Mouse (Mus musculus) MEL (cell line): ENCODE measurements around the gene Shf. TPM values are rescaled to one million over a fixed set of nuclear protein-coding genes. Genes with fewer than 3 reads are reported as not detected.

Experiments used
- DNase-seq: peaks from one replicate; pipeline ENCODE4 v3.0.0; 2011; ENCODE audit warnings: low read depth, low spot score
- H3K27ac ChIP-seq: 2 replicates; pipeline ENCODE4 v1.5.1; 2012; ENCODE audit warnings: low read depth, mild to moderate bottlenecking, control low read depth, low read length, moderate library complexity; ENCODE audit not compliant: control insufficient read depth
- H3K27me3 ChIP-seq, 2 experiments: fragments of 150-350 bp in 1 of 2; sonication (generic) in 1 of 2; 2 replicates each; pipeline ENCODE4 v1.6.1; 2012; ENCODE audit warnings: low read length in 2 of 2, mild to moderate bottlenecking in 2 of 2, improper control_type of control experiment in 1 of 2, moderate library complexity in 1 of 2; ENCODE audit not compliant: insufficient read depth in 2 of 2, control insufficient read depth in 1 of 2
- H3K36me3 ChIP-seq, 2 experiments: 2 replicates each; pipeline ENCODE4 v1.6.1; 2012 to 2014; ENCODE audit warnings: low read length in 2 of 2, improper control_type of control experiment in 1 of 2, inconsistent platforms in 1 of 2, mild to moderate bottlenecking in 1 of 2; ENCODE audit not compliant: insufficient read depth in 2 of 2, control insufficient read depth in 1 of 2
- H3K4me1 ChIP-seq, 2 experiments: fragments of 150-350 bp in 1 of 2; sonication (generic) in 1 of 2; 2 replicates each; pipeline ENCODE4 v1.6.1; 2012; ENCODE audit warnings: low read length in 2 of 2, improper control_type of control experiment in 1 of 2, mild to moderate bottlenecking in 1 of 2; ENCODE audit not compliant: insufficient read depth in 2 of 2, control insufficient read depth in 1 of 2
- H3K4me3 ChIP-seq, 2 experiments: fragments of 150-350 bp in 1 of 2; sonication (generic) in 1 of 2; 2 replicates each; pipeline ENCODE4 v1.5.1; 2012; ENCODE audit warnings: low read depth in 2 of 2, low read length in 2 of 2, mild to moderate bottlenecking in 2 of 2, moderate library complexity in 2 of 2, control low read depth in 1 of 2, improper control_type of control experiment in 1 of 2; ENCODE audit not compliant: control insufficient read depth in 1 of 2, insufficient read depth in 1 of 2
- H3K79me2 ChIP-seq: 2 replicates; pipeline ENCODE4 v1.6.1; 2012; ENCODE audit warnings: mild to moderate bottlenecking, low read length, moderate library complexity; ENCODE audit not compliant: control insufficient read depth, poor library complexity, insufficient read depth
- H3K9ac ChIP-seq: 2 replicates; pipeline ENCODE4 v1.6.1; 2012; ENCODE audit warnings: low read depth, mild to moderate bottlenecking, control low read depth, low read length, moderate library complexity; ENCODE audit not compliant: control insufficient read depth, poor library complexity, severe bottlenecking
- H3K9me3 ChIP-seq: fragments of 150-350 bp; sonication (generic); replicated peaks from 2 replicates; pipeline ENCODE4 v1.6.1; 2012; ENCODE audit warnings: mild to moderate bottlenecking, low read length, improper control_type of control experiment, moderate library complexity; ENCODE audit not compliant: insufficient read depth
- CHD1 ChIP-seq: IDR thresholded peaks from 2 replicates; pipeline ENCODE4 v1.6.1; 2012; ENCODE audit warnings: low read depth, mild to moderate bottlenecking, inconsistent platforms, low read length, improper control_type of control experiment
- CTCF ChIP-seq, 3 experiments: IDR thresholded peaks in 2 of 3; conservative IDR thresholded peaks in 1 of 3; 2 replicates each; pipeline ENCODE4 v1.5.1; 2011 to 2012; ENCODE audit warnings: low read length in 3 of 3, low read depth in 2 of 3, mild to moderate bottlenecking in 2 of 3, improper control_type of control experiment in 1 of 3, inconsistent platforms in 1 of 3, mixed read lengths in 1 of 3, moderate library complexity in 1 of 3; ENCODE audit not compliant: control insufficient read depth in 1 of 3, insufficient read depth in 1 of 3, poor library complexity in 1 of 3, severe bottlenecking in 1 of 3
- GABPA ChIP-seq: IDR thresholded peaks from 2 replicates; pipeline ENCODE4 v1.6.1; 2012; ENCODE audit warnings: low read depth, mild to moderate bottlenecking, inconsistent platforms, low read length, improper control_type of control experiment, moderate library complexity
- GATA1 ChIP-seq: IDR thresholded peaks from 2 replicates; pipeline ENCODE4 v1.6.1; 2011; ENCODE audit warnings: low read depth, low read length, improper control_type of control experiment
- HCFC1 ChIP-seq: IDR thresholded peaks from 2 replicates; pipeline ENCODE4 v1.6.1; 2012; ENCODE audit warnings: low read depth, mild to moderate bottlenecking, inconsistent platforms, low read length, improper control_type of control experiment, moderate library complexity
- JUND ChIP-seq: IDR thresholded peaks from 2 replicates; pipeline ENCODE4 v1.6.1; 2011; ENCODE audit warnings: low read depth, mild to moderate bottlenecking, improper control_type of control experiment, low read length
- MAX ChIP-seq: IDR thresholded peaks from 2 replicates; pipeline ENCODE4 v1.6.1; 2011; ENCODE audit warnings: low read length, improper control_type of control experiment
- MEF2A ChIP-seq: IDR thresholded peaks from 2 replicates; pipeline ENCODE4 v1.6.1; 2014; ENCODE audit warnings: low read depth, mild to moderate bottlenecking, inconsistent platforms, low read length, improper control_type of control experiment; ENCODE audit not compliant: poor library complexity, insufficient replicate concordance, severe bottlenecking; ENCODE audit errors: extremely low read depth
- MXI1 ChIP-seq: IDR thresholded peaks from 2 replicates; pipeline ENCODE4 v1.6.1; 2011; ENCODE audit warnings: mild to moderate bottlenecking, low read depth, low read length, improper control_type of control experiment
- NRF1 ChIP-seq: IDR thresholded peaks from 2 replicates; pipeline ENCODE4 v1.6.1; 2014; ENCODE audit warnings: low read depth, mild to moderate bottlenecking, inconsistent platforms, low read length, improper control_type of control experiment, moderate library complexity; ENCODE audit not compliant: poor library complexity, insufficient read depth, severe bottlenecking
- POLR2A ChIP-seq, 2 experiments: IDR thresholded peaks; 2 replicates each; pipeline ENCODE4 v1.6.1; 2011 to 2012; ENCODE audit warnings: low read length in 2 of 2, mild to moderate bottlenecking in 2 of 2, control low read depth in 1 of 2, improper control_type of control experiment in 1 of 2, low read depth in 1 of 2, moderate library complexity in 1 of 2; ENCODE audit not compliant: control insufficient read depth in 1 of 2, insufficient read depth in 1 of 2, poor library complexity in 1 of 2
- RAD21 ChIP-seq: IDR thresholded peaks from 2 replicates; pipeline ENCODE4 v1.6.1; 2011; ENCODE audit warnings: mild to moderate bottlenecking, low read depth, low read length, improper control_type of control experiment
- RCOR1 ChIP-seq: IDR thresholded peaks from 2 replicates; pipeline ENCODE4 v1.6.1; 2012; ENCODE audit warnings: low read depth, mild to moderate bottlenecking, inconsistent platforms, low read length, improper control_type of control experiment
- SIN3A ChIP-seq: IDR thresholded peaks from 2 replicates; pipeline ENCODE4 v1.6.1; 2012; ENCODE audit warnings: low read length, improper control_type of control experiment, inconsistent platforms
- UBTF ChIP-seq: IDR thresholded peaks from 2 replicates; pipeline ENCODE4 v1.6.1; 2012; ENCODE audit warnings: low read depth, mild to moderate bottlenecking, inconsistent platforms, low read length, improper control_type of control experiment, moderate library complexity, borderline replicate concordance; ENCODE audit not compliant: insufficient read depth
- USF1 ChIP-seq: IDR thresholded peaks from 2 replicates; pipeline ENCODE4 v1.6.1; 2014; ENCODE audit warnings: low read depth, mild to moderate bottlenecking, inconsistent platforms, low read length, improper control_type of control experiment, moderate library complexity
- USF2 ChIP-seq, 2 experiments: IDR thresholded peaks; 2 replicates each; pipeline ENCODE4 v1.6.1; 2011 to 2012; ENCODE audit warnings: improper control_type of control experiment in 2 of 2, low read length in 2 of 2, borderline replicate concordance in 1 of 2, inconsistent platforms in 1 of 2, low read depth in 1 of 2, mild to moderate bottlenecking in 1 of 2; ENCODE audit not compliant: insufficient read depth in 1 of 2
- ZMIZ1 ChIP-seq: IDR thresholded peaks from 2 replicates; pipeline ENCODE4 v1.6.1; 2012; ENCODE audit warnings: low read depth, mild to moderate bottlenecking, inconsistent platforms, low read length, improper control_type of control experiment, moderate library complexity
- ZNF384 ChIP-seq: IDR thresholded peaks from 2 replicates; pipeline ENCODE4 v1.6.1; 2012; ENCODE audit warnings: low read depth, mild to moderate bottlenecking, inconsistent platforms, low read length, improper control_type of control experiment
- polyA plus RNA-seq, 2 experiments: library from polyadenylated mRNA; stranded (reverse) in 1 of 2; unstranded in 1 of 2; fragments of >175 nt in 1 of 2; fragments of >200 nt in 1 of 2; gene quantifications; 2 replicates each; pipeline versions ENCODE4 v1.2.1 to v1.2.4; 2012; ENCODE audit warnings: low replicate concordance in 2 of 2, low read depth in 1 of 2; ENCODE audit not compliant: insufficient read length in 2 of 2, insufficient read depth in 1 of 2, missing spikeins in 1 of 2
- total RNA-seq: library from RNA; depleted of rRNA; stranded (reverse); fragments of 300-350 nt; gene quantifications from 2 replicates; pipeline ENCODE4 v1.2.3, GENCODE M21; 2012

The Shf gene
- total and polyA plus RNA-seq, 3 experiments = 4.3 to 9.7 TPM; not detected in 1

GRCm38 (mm10) chr2:122360310-122360709 is 8.7 kb downstream of the Shf start:
- TF ChIP-seq RCOR1 = no peak
- no peak for TF ChIP-seq CHD1
- no peak for TF ChIP-seq HCFC1
- no peak for TF ChIP-seq USF1
- no peak for TF ChIP-seq NRF1
- TF ChIP-seq JUND = no peak
- Histone ChIP-seq H3K4me3 (no peak overlapping the region), H3K4me1 (peaks cover 7 to 16% of the 10 kb centered on the region in 2 experiments), H3K36me3 (peaks cover 0 to 11% of the 10 kb centered on the region in 2 experiments; a peak in 2 of 4 replicates), H3K9me3 (no peaks in the 10 kb centered on the region), H3K9ac (no peak overlapping the region), H3K79me2 (no peaks in the 10 kb centered on the region), H3K27me3 (no peaks in the 10 kb centered on the region), H3K27ac (no peak overlapping the region)
- DNase-seq = no peak

- TF ChIP-seq MEF2A (no peak), ZNF384 (no peak)
- Histone ChIP-seq H3K4me3 (no peak overlapping the region), H3K27ac (no peak overlapping the region), H3K9me3 (no peaks in the 10 kb centered on the region), H3K36me3 (no peaks in the 10 kb centered on the region), H3K4me1 (no peaks in the 10 kb centered on the region), H3K9ac (no peak overlapping the region), H3K27me3 (no peaks in the 10 kb centered on the region), H3K79me2 (no peaks in the 10 kb centered on the region)
- DNase-seq = no peak
These were observed 12.8 kb downstream of the Shf start for GRCm38 (mm10) chr2:122356187-122356586.

- no peak for DNase-seq
- H3K4me3 ChIP-seq = no peak overlapping the region
- H3K4me1 ChIP-seq = no peaks in the 10 kb centered on the region
- no peaks in the 10 kb centered on the region for H3K36me3 ChIP-seq
- no peak for TF ChIP-seq ZMIZ1
- TF ChIP-seq USF2 (IDR thresholded peaks at IDR 0.05; ENCODE audit: borderline replicate concordance in 1 of 2, insufficient read depth in 1 of 2, low read depth in 1 of 2, low read length in 2 of 2) = no peak
- no peak for TF ChIP-seq CHD1
- no peak for TF ChIP-seq GABPA
- TF ChIP-seq HCFC1 = no peak
- no peak for TF ChIP-seq RAD21
- TF ChIP-seq NRF1 = no peak
- no peak for TF ChIP-seq MXI1
- no peak for TF ChIP-seq ZNF384
- TF ChIP-seq CTCF (IDR thresholded peaks at IDR 0.05 in 2 of 3, conservative IDR thresholded peaks at IDR 0.05 in 1 of 3; ENCODE audit: control insufficient read depth in 1 of 3, insufficient read depth in 1 of 3, low read depth in 2 of 3, low read length in 3 of 3, poor library complexity in 1 of 3, severe bottlenecking in 1 of 3) = no peak
- no peak for TF ChIP-seq GATA1
- no peak for TF ChIP-seq JUND
- TF ChIP-seq MEF2A = no peak
- TF ChIP-seq SIN3A = no peak
- TF ChIP-seq UBTF = no peak
- TF ChIP-seq POLR2A (IDR thresholded peaks at IDR 0.05; ENCODE audit: control insufficient read depth in 1 of 2, insufficient read depth in 1 of 2, low read depth in 1 of 2, low read length in 2 of 2, poor library complexity in 1 of 2) = no peak
- TF ChIP-seq MAX = no peak
- H3K9me3 ChIP-seq = no peaks in the 10 kb centered on the region
- H3K9ac ChIP-seq = no peak overlapping the region
- H3K79me2 ChIP-seq = no peaks in the 10 kb centered on the region
- no peak overlapping the region for H3K27ac ChIP-seq
- no peaks in the 10 kb centered on the region for H3K27me3 ChIP-seq
These were observed 13.6 kb downstream of the Shf start for GRCm38 (mm10) chr2:122355389-122355788.
